Mouse (Mus musculus): ENCODE measurements around the gene Wnk2.
A peak's percentile ranks its signal among the peaks of the same experiment; 100 is the strongest.

The Wnk2 gene

GRCm38 (mm10) chr13:49147858-49148226 lies at the start of gene Wnk2:
Wnk2 (minus strand) TSS chr13:49148014.
- peak; percentile 88 for DNase-seq

- DNase-seq = no peak
Measured at GRCm38 (mm10) chr13:49196766-49197165, 49.0 kb upstream of the Wnk2 start.

- DNase-seq = no peak
Measured at GRCm38 (mm10) chr13:49196211-49196610, 48.4 kb upstream of the Wnk2 start.

- DNase-seq = no peak
Measured at GRCm38 (mm10) chr13:49195651-49196050, 47.8 kb upstream of the Wnk2 start.

- no peak for DNase-seq
Measured at GRCm38 (mm10) chr13:49194811-49195210, 47.0 kb upstream of the Wnk2 start.

GRCm38 (mm10) chr13:49193650-49194049 lies 45.8 kb upstream of the Wnk2 start:
- DNase-seq = no peak

- DNase-seq = no peak
Measured at GRCm38 (mm10) chr13:49192156-49192855, 44.5 kb upstream of the Wnk2 start.

GRCm38 (mm10) chr13:49191673-49192035 lies 43.8 kb upstream of the Wnk2 start:
- no peak for DNase-seq

GRCm38 (mm10) chr13:49190876-49191672 lies 43.3 kb upstream of the Wnk2 start:
- DNase-seq = no peak

- no peak for DNase-seq
Measured at GRCm38 (mm10) chr13:49189970-49190870, 42.4 kb upstream of the Wnk2 start.

GRCm38 (mm10) chr13:49188966-49189360 lies 41.1 kb upstream of the Wnk2 start:
- no peak for DNase-seq

GRCm38 (mm10) chr13:49188219-49188965 lies 40.6 kb upstream of the Wnk2 start:
- no peak for DNase-seq

- DNase-seq = peak; percentile 82
Measured at GRCm38 (mm10) chr13:49187288-49188218, 39.7 kb upstream of the Wnk2 start, which contains the start of gene Ninj1. Ninj1 (plus strand) TSS chr13:49187485.

GRCm38 (mm10) chr13:49186798-49187287 lies 39.0 kb upstream of the Wnk2 start:
- no peak for DNase-seq

GRCm38 (mm10) chr13:49183646-49184045 lies 35.8 kb upstream of the Wnk2 start:
- no peak for DNase-seq

- DNase-seq = no peak
Measured at GRCm38 (mm10) chr13:49183161-49183560, 35.3 kb upstream of the Wnk2 start.

GRCm38 (mm10) chr13:49181411-49181984 lies 33.7 kb upstream of the Wnk2 start:
- DNase-seq = no peak

GRCm38 (mm10) chr13:49180691-49181090 lies 32.9 kb upstream of the Wnk2 start:
- DNase-seq = no peak

- no peak for DNase-seq
Measured at GRCm38 (mm10) chr13:49180274-49180673, 32.5 kb upstream of the Wnk2 start.

GRCm38 (mm10) chr13:49178839-49179585 lies 31.2 kb upstream of the Wnk2 start:
- peak; percentile 75 for DNase-seq
